Mouse (Mus musculus): ENCODE data around the gene Tmc6. TPM values are rescaled to one million over a fixed set of nuclear protein-coding genes. Genes with fewer than 3 reads are reported as not detected.

Tmc6 gene
- polyA plus RNA-seq, 1 experiment: 48.2 TPM

- no peak for TF ChIP-seq GATA1 (IDR thresholded peaks at IDR 0.05; ENCODE audit: low read length)
Observed at GRCm38 (mm10) chr11:117718838-117719237, 63.2 kb downstream of the Tmc6 start.

Other genes starting within 250 kb of the Tmc6 start
- gene Tnrc6c, start 127.9 kb downstream of the Tmc6 start, polyA plus RNA-seq (2012): 24.8 and 28.1 TPM in 2 replicates
- gene Tmc8, start 122 bp downstream of the Tmc6 start, polyA plus RNA-seq (2012): 20.6 and 30.9 TPM in 2 replicates
- 25.1 and 31.1 TPM in 2 replicates for gene 6030468B19Rik, start 15.5 kb upstream of the Tmc6 start, polyA plus RNA-seq (2012)
- gene Gm20708, start 27.5 kb upstream of the Tmc6 start, polyA plus RNA-seq (2012): 0.24 and 0.38 TPM in 2 replicates
- gene Syngr2, start 27.5 kb upstream of the Tmc6 start, polyA plus RNA-seq (2012): 191 and 277 TPM in 2 replicates
- 3.0 and 4.9 TPM in 2 replicates for gene Afmid, start 43.7 kb upstream of the Tmc6 start, polyA plus RNA-seq (2012)
- 101 and 120 TPM in 2 replicates for gene Tk1, start 43.9 kb upstream of the Tmc6 start, polyA plus RNA-seq (2012)
- gene Birc5, start 67.1 kb upstream of the Tmc6 start, polyA plus RNA-seq (2012): 113 and 159 TPM in 2 replicates
- gene Tmem235, start 78.6 kb upstream of the Tmc6 start, polyA plus RNA-seq (2012): not detected in 2 replicates
- gene Tha1, start 91.3 kb upstream of the Tmc6 start, polyA plus RNA-seq (2012): not detected in 2 replicates
- 3.3 and 3.5 TPM in 2 replicates for gene Socs3, start 187.8 kb upstream of the Tmc6 start, polyA plus RNA-seq (2012)
- gene Pgs1, start 204.1 kb upstream of the Tmc6 start, polyA plus RNA-seq (2012): 33.8 and 46.7 TPM in 2 replicates